Mouse (Mus musculus): ENCODE data around the gene Cfap74.

The Cfap74 gene

DNA sequence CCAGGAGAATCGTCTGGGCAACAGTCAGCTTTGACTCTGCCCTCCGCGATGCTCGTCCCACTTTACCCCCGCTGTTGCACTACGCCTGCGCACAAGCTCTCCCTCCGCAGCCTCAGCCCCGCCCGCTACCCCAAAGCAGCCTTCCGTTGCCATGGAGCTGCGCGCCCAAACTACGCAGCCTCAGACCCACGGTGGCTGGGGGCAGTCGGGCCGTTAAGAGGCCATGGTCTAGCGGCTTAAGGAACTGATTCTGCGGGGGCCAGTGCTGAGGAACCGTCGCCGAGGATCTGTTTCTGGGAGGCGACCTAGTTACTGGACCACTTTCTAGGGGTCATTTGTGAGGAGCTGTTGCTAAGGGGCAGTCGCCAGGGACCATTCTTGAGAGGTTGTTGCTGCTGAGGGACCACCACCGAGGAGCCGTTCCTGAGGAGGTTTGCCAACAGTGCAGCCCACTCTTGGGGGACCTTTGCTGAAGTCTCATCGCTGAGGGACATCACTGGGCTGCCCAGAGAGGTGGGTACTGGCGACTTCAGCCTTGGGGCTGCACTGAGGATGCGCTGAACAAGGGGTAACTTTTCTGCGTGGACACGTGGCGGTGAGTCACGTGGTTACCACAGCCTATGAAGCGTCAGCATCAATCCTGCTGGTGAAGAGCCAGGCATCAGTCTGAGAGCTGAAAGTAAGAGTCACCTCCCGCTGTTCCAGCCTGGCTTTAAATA, at the start of gene Cfap74:
Gene Cfap74 (plus strand): TSS at position 133 of the 719 bp plus-strand sequence.
- peak; percentile 65 to 83 for DNase-seq (ENCODE audit: low spot score in 2 of 2)

DNA sequence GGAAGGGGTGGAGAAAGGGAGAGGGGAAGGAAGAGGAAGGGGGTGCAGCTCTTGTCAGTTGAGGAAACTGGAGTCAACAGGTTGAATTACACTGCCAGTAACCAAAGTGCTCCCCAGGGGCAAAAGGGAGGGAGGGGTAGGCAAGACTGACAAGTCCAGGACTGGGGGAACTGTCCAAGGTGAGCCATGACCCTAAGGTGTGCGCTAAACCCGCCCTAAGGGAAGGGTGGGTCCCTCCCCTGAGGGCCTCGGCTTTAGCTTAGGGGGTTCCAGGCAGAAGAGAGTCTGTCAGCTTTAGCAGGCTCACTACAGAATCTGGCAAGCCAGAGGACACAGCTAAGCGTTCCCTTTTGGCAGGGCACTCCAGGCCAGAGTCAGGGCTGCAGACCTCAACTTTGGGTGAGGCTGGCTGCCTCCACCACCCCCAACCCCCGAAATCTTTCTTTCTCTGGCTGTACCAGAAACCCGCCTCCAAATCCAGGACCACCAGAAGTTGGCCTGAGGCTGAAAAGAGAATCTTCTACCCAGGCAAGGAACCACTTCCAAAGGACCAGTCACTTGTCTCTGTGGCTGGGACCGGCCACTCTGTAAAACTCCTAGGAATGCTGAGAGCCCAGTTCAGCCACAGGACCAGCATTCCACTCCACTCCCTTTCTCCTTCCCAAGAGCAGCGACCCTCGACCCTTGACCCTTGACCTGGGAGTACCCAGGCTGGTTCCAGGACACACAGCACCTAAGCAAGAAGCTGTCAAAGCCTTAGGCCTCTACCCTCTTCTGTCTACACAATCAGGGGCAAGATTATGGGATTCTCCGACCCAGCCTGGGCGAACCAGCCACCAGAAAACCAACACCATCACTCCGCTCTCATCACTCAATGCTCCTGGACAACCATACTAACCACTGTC, 49.2 kb upstream of the Cfap74 start:
- DNase-seq (ENCODE audit: low spot score in 2 of 2) = no peak

DNA sequence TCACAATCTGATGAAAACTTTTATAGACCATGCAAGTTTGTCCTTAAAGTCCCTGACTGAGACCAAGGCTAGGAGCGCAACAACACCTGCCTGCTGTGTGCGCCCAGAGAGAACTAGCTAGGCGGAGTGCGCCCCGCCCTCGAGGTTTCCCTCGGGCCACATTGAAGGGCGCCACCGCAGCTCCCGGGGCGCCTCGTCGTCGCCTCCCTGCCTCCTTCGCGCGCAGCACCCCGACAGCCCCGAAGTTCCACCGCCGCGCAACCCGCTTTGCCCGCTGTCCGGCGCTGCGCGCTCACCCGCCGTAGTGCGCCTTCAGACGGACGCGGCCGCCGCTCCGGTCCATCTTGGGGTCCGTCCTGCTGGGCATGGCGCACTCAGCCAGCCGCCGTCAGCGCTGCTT, 48.1 kb upstream of the Cfap74 start:
- DNase-seq (ENCODE audit: low spot score in 2 of 2) = no peak

DNA sequence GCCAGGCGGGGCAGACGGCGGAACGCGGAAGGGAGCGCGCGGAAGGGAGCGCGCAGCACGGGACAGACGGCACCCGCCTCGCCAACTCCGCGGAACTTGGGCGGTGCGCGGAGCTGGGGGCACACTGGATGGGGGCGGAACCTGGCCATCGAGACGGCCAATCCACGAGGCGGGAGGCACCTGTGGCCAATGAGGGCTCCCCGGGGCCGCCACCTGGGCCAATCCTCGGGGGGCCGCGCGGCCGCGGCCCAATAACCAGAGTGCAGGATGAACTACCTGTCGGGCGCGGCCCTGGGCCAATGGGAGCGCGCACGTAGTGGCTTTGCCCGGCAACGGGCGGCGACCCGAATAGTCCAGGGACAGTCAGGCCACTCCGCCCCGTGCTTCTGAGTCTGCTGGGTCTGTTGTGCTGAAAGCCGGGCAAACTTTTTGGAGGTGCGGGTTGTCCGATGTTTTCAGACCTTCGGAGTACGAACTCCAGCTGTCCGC, 47.6 kb upstream of the Cfap74 start, which contains the start of gene Prkcz:
Gene Prkcz (minus strand): TSS at position 59 of the 489 bp plus-strand sequence.
- peak in 1 of 2 experiments; percentile 37 for DNase-seq (ENCODE audit: low spot score in 2 of 2)

DNA sequence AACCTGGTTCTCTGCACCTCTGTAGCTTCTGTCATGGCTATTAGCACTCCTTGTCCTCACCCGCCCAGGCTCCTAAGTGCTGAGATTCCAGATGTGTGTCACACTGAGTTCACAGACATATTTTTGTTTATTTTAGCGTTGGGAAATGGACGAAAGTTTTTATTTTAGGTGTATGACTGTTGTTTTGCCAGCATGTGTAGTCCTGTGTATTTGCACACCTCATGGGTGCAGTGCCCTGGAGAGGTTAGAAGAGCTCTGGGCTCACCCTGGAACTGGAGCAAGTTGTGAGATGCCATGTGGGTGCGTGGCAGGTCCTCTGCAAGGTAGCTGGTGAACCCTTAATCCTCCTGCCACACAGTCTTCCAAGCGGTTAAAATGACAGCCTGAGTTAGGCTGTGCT, 46.5 kb upstream of the Cfap74 start:
- no peak for DNase-seq (ENCODE audit: low spot score in 2 of 2)

DNA sequence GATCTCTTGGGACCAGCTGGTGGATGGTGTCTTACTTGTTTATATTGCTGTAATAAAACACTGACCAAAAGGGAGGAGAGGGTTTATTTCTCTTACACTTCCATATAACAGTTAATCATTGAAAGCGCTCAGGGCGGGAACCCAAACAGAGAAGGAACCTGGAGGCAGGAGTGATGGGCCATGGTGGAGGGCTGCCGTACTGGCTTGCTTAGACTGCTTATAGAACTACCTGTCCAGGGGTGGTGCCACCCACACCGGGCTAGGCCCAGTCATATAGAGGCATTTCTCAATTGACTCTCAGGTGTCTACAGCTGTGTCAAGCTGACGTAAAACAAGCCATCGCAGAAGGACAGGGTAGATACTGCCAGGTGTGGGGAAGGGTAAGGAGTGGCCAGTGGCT, 42.2 kb upstream of the Cfap74 start:
- DNase-seq (ENCODE audit: low spot score in 2 of 2) = no peak

DNA sequence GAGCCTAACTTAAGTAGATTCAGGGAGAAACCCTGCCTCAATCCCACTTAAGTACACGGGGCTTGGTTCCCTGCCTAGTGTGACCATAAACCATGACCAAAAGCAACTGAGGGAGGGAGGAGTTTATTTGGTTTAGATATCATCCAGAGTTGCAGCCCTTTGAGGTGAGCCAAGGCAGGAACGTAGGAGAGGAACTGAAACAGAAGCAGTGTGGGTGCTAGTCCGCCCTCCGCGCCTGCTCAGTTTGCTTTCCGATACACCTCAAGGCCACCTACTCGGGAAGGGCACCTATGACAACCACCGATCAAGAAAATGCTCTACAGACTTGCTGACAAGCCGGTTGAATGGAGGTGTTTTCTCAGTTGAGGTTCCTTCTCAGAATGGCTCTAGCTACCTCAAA, 41.3 kb upstream of the Cfap74 start:
- DNase-seq (ENCODE audit: low spot score in 2 of 2) = no peak

DNA sequence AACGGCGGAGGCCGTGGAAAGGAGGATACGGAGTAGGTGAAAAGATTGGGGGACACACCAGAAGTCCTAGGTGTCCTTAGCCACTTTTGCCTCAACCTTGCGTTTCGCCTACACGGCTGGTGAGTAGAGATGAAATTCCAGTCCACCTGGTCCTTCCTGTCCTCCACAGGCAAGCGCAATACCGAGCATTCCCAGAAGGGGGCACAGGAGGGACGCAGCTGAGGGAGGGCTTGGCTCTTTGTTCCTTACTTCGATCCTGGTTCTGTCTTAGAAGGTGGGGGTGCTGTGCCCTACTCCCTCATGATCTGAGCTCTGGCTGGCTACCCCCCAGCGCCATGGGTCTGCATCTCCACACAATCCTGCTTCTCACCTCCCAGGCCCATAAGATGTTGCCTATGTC, 40.3 kb upstream of the Cfap74 start:
- peak in 1 of 2 experiments; percentile 75 for DNase-seq (ENCODE audit: low spot score in 2 of 2)

DNA sequence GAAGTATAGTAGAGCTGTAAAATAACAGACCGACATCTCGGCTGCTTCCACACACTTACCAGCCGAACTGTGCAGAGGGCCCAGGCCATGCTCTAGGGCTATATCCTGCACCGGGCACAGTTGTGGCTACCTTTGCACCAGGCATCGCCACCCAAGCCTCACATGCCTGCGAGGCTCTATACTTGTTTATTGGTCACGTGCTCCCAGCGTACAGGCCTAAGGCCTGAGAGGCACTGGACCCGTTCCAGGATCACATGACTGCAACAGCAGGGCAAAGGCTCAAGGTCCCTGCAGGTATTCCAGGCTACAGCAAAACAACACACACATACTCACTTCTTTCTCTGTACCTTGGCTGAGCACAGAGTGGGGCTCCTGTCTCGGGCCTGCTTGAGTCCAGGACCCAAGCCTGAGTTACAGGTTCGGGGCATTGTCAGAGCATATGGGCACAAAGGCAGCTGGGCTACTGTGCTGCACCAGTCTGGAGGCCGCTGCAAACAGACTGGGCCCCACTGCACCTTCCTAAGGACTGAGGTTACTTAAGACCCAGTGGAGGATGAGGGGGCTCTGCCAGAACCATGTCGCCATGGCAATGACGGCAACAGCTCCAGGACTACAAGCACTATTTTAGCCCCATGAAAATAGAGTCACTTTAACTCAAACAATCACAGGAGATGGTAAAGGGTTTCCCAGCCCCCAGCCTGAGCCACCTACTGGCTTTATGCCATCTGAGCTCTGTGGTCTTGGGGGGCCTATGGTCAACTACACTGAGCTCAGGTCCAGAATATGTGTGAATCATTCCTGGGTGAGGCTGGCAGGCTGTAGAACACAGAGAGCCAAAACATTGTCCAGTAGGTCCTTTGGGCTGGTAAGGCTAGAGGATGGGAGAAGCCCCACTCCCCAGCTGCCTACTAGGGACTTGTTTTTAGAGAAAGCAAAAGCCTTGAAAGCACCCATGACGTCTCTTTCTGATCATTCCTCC, 38.0 kb upstream of the Cfap74 start:
- no peak for DNase-seq (ENCODE audit: low spot score in 2 of 2)

DNA sequence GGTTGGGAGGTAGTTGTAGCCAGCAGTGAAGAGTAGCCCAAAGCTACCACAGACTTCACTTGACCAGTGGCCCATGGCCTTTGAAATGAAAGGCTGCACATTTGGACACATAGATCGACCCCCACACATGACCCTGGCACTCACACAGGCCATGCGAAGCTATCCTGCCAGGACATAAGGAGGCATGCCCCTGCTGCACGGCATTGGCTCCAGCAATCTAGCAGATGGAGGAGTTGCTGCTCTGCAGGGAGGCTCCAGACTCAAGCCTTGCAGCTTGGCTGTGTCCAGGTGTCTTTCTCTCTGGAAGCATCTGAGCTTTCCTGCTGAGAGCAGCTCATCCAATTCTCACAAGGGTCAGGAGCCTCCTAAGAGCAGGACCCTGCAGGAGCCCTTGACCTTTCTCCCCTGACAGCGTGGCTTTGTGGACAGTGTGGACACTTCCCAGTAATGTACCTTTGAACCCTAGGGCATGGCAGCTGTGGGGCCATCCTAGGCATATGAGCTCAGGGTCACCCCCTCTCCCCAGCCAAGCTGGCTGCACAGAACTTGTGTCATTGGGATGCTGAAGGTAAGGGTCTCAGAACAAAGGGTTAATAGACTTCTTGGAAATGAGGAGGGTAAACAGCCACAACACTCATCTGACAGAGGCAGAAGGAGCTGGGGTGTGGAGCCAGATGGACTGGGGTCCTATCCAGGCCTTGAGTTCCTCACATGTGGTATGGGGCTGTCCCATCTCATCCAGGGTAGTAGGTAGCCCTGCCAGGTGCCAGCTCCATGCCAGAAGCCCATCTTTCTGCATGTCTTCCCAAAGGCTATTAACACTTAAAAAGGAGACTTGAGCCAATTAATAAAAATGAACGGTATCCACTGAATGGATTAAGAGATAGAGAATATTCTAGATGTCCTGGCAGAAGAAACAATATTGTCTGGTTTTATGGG, 36.9 kb upstream of the Cfap74 start:
- no peak for DNase-seq (ENCODE audit: low spot score in 2 of 2)

DNA sequence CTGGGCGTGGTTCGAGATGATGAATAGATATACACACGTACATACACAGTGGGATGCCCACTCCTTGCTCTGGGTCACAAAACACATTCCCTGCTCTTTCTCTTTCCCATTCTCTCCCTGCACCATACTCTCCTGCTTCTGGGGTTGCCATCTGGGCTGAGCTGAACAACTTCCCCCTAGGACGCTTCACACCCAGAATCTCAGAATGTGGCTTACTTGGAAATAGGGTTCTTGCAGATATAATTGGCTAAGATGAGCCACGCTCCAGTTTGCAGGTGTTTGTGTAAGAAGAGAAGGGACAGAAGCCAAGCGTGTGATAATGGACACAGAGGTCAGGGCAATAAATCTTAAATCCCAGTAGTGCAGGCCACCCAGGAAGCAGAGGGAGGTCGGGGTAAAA, 27.0 kb upstream of the Cfap74 start:
- no peak for DNase-seq (ENCODE audit: low spot score in 2 of 2)

DNA sequence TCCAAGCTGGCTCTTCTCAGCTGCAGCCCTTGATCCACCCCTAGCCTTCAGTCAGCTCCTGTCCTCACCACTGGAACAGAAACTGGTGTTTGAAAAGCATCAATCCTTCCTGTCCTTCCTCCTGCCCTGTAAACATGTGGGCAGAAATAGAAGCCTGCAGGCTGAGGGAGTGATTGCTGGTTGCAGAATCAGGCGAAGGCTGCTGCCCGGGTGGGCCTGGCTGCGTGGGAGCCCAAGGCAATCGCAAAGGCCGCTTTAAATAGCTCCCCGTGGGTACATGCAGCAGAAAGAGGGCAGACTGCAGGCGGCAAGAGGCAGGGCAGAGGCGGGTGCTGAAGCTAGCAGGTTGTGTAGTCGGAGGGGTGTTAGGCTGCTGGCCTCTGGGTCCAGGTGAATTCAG, 26.2 kb upstream of the Cfap74 start:
- DNase-seq (ENCODE audit: low spot score in 2 of 2) = no peak

DNA sequence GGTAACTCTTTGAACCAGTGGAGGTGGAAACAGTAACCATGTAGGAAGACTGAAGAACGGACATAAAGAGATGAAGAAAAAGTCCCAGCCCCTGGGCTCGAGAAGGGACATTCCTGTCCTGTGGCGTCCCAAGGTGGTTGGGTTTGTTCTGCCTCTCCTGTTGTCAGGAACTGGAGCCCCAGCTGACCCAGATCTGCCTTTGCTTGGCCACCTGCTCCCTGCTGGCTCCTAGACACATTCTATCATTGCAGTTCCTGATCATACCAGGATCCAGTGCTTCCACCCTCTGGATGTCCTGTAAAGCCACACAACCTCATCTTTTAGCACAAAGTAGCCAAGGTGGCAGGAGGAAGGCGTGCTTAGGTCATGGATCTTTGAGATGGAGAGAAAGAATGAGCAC, 25.7 kb upstream of the Cfap74 start:
- no peak for DNase-seq (ENCODE audit: low spot score in 2 of 2)

DNA sequence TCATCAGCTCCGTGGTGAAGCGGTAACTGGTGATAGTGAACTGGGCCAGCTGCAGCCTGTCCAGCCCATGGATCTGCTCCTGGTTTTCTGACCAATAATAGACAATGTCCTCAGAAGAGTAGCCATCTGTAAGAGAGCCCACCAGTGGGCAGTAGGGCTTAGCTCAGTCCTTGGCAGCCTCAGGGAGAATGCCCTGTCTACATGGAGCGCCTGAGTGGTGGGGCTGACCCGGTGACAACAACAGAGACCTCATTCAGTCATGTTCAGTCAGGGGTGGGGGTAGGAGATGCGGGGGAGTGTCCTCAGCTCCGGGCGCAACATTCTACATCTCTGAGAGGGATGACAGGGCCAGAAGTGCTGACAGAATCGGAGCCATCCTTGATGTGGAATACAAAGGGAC, 21.8 kb upstream of the Cfap74 start:
- DNase-seq (ENCODE audit: low spot score in 2 of 2) = no peak

DNA sequence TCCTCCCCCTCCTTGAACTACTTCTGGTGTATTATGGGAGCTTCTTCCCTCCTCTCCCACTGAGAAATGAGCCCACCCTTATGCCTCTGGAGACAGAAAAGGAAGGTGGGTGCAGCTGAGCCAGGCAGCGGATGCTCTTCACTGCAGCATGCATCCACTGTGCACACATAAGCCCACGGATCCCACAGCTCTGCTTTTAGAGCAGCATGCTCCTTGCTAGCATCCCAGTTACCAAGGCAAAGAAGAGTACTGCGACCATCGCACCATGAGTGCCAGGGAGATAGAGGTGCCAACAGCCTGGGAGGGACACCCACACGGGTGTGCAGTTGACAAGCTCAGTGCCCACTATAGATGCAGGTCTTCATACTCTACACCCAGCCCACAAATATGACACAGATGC, 13.5 kb upstream of the Cfap74 start:
- peak in 1 of 2 experiments; percentile 62 for DNase-seq (ENCODE audit: low spot score in 2 of 2)

DNA sequence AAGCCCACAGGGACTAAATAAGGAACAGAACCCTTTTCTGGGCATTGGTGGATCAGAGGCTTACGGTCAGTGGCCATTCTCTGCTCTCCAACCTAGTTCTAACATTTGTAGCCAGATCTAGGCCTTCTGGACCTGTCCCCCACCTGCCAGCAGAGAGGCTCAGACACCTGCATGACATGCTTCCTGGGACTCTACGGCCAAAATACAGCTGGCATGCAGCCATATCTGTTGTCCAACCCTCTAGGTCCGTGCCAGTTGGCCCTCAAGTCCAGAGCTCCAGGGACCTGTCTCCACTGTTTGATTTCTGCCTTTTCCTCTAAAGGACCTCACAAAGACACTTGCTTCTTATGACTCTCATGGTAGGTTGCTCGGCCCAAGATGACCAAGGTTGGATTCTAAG, 12.2 kb upstream of the Cfap74 start:
- DNase-seq (ENCODE audit: low spot score in 2 of 2) = no peak

DNA sequence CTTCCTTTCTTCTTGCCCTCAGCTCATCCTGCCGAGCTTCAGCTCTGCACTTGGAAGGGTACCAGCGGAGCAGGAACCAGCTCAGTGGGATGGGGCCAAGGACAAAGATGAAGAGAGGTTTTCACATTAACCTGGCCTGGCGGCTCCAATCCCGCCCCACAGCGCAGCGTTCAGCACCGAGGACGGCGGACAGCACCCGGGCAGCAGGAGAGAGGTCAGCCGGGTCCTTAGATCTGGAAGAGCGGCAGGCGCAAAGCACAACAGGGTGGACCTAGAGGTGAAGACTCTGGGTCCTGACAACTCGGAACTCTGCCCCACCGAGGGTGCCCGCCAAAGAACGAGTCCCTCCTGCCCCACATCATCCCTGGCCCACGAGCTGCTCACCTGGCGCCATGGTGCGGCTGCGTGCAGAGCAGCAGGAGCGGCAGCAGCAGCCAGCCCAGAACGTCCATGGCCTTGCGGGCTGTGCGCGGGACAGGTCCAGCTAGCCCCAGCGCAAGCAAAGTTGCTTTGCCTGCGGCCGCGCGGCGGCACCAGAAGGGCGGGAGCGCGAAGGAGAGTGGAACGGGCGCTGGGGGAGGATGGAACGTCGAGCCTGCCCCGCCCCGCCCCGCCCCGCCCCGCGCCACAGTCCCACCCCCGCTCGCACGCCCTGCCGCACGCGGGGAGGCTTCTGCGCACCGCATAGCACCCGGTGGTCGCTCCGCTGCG, 11.3 kb upstream of the Cfap74 start, which contains the start of gene Gabrd:
Gene Gabrd (minus strand): TSS at position 602 of the 711 bp plus-strand sequence.
- DNase-seq (ENCODE audit: low spot score in 2 of 2) = peak in 1 of 2 experiments; percentile 23

DNA sequence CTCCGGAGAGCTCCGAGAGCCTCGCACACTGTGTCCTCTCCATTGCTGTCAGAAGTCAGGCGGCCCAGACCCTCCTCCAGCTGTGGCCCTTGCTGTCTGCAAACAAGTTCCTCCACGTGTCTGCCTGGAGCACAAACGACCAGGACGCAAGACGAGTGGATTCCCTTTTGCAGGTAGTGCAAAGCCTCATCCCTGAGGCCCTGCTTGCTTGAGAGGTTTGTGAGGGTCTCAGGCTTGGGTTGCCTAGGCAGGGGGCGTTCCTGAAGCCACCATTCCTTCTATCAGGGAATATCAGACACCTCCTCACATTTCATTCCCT, 10.8 kb upstream of the Cfap74 start:
- DNase-seq (ENCODE audit: low spot score in 2 of 2) = no peak

DNA sequence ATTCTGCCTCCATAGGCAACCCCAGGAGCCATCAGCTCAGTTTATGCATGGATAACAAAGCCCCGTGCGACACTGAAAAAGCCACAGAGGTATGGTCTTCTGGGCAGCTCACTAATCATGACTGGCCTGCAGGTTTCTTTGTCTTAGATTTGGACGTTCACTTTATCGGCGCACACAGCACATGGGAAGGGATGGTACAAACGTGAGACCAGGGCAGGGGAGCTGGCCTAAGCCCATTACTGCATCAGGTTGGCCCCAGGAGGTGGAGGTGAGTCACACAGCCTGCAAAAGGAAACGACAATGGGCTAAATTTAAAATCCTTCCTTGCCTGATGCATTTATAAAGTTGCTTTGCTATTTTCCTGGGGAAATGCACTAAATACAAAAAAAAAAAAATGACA, 7.9 kb upstream of the Cfap74 start:
- no peak for DNase-seq (ENCODE audit: low spot score in 2 of 2)

DNA sequence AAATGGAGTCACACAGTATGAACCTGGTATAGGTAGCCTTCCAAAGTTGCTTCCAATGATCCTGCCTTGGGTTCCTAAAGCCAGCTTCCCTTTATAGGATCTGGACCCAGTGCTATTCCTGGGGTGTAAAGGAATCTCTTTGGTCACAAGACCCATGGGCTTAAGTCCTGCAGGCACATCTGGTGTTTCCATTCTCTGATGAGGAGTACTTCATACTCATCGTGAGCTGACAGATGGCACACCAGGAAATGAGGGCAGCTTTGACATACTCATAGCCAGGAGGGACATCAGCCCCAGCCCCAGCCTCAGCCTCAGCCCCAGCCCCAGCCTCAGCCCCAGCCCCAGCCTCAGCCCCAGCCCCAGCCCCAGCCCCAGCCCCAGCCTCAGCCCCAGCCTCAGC, 6.5 kb upstream of the Cfap74 start:
- DNase-seq (ENCODE audit: low spot score in 2 of 2) = no peak
